Comparison of ENCODE assay signal across 14 mouse cellular contexts in the genomic region with DNA sequence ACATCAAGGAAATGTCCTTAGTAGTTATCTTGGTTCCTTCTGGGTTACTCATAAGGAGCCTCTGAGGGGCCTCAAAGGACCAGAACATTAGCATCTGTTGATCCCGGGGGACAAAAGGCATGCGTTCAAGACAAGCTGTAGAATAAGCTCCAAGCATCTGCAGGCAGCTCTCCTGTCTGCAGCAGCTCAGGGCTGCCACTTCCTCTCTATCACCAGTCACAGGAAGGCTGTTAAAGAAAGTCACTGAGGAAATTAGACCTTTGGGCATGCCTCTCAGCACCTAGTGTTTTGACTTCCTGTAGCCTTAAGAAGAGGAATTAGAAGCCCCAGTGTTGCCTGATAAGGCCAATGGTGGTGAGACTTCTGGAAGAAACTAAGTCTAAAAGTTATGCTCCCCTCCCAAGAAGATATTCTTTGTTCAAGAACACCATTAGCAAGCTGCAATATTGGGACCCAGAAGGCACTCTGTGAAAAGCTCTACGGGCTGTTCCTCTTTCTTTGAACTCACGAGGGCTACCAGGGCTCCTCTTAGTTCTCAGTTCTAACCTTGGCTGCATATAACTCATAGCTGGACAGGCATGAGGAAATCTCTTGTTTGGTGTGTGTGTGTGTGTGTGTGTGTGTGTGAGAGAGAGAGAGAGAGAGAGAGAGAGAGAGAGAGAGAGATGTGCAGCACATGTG. TPM values are rescaled to one million over a fixed set of nuclear protein-coding genes. Genes with fewer than 3 reads are reported as not detected.
A peak's percentile ranks its signal among the peaks of the same experiment; 100 is the strongest.
DNase-seq lines count a peak whose midpoint lies in the region; ATAC-seq and TF ChIP-seq lines count a peak whose summit lies in the region.
"Had no signal": no experiment of that assay in that cellular context is flagged by ENCODE, and none has a peak within 500 bp of the region (broad histone marks: within the 10 kb centered on the region; RNA-seq: fewer than 3 reads in every experiment).

No protein-coding gene starts in this region.

- H3K4me1 ChIP-seq in spleen, adult 2 months (ENCODE audit: control insufficient read depth, insufficient read depth, insufficient read length): peaks cover 12% of the 10 kb centered on the region; the same call in 1 of the 2 replicates
- no peaks in the 10 kb centered on the region for H3K4me1 ChIP-seq in intestine, embryonic 16.5 days (ENCODE audit: control insufficient read depth, insufficient read depth, low read length)
- H3K4me1 ChIP-seq: embryonic facial prominence, embryonic 13.5 days; forebrain, embryonic 13.5 days; intestine, embryonic 15.5 days had no signal

- H3K27me3 ChIP-seq in spleen, adult 2 months (ENCODE audit: control insufficient read depth, insufficient read depth, low read length): no peaks in the 10 kb centered on the region
- no peaks in the 10 kb centered on the region for H3K27me3 ChIP-seq in intestine, embryonic 16.5 days (replicated peaks; ENCODE audit: control insufficient read depth, insufficient read depth, low read length)
- H3K27me3 ChIP-seq: embryonic facial prominence, embryonic 13.5 days; forebrain, embryonic 13.5 days; intestine, embryonic 15.5 days; midbrain, embryonic 13.5 days had no signal

- intact Hi-C loops in left cerebral cortex, postnatal 10 days (cut with DNase I): loop anchor here (5.0 to 10.0 kb wide), 3 partner anchors 47 to 275 kb away; a partner anchor contains a TSS

- no peak for TF ChIP-seq CTCF in spleen, adult 2 months (IDR thresholded peaks at IDR 0.05; ENCODE audit: extremely low read depth, insufficient read depth, insufficient read length, insufficient replicate concordance)

- ATAC-seq in intestine, embryonic 16.5 days: no peak
- ATAC-seq: forebrain, embryonic 13.5 days; intestine, embryonic 15.5 days; midbrain, embryonic 13.5 days had no signal

- H3K27ac ChIP-seq in spleen, adult 2 months (ENCODE audit: insufficient read depth, low read length): peak overlapping the region; percentile 10
- H3K27ac ChIP-seq in intestine, embryonic 16.5 days (ENCODE audit: low read length): no peak overlapping the region
- H3K27ac ChIP-seq: embryonic facial prominence, embryonic 13.5 days; forebrain, embryonic 13.5 days; intestine, embryonic 15.5 days; midbrain, embryonic 13.5 days had no signal

- TF ChIP-seq POLR2A in spleen, adult 2 months (IDR thresholded peaks at IDR 0.05; ENCODE audit: low read depth, low read length): no peak

- H3K4me3 ChIP-seq in spleen, adult 2 months (ENCODE audit: extremely low read depth, insufficient read depth, insufficient read length): no peak overlapping the region
- H3K4me3 ChIP-seq in intestine, embryonic 16.5 days (ENCODE audit: low read length): no peak overlapping the region
- H3K4me3 ChIP-seq: embryonic facial prominence, embryonic 13.5 days; forebrain, embryonic 13.5 days; intestine, embryonic 15.5 days; midbrain, embryonic 13.5 days had no signal

- no peak overlapping the region for H3K9ac ChIP-seq in intestine, embryonic 16.5 days (ENCODE audit: low read depth, low read length)
- H3K9ac ChIP-seq: embryonic facial prominence, embryonic 13.5 days; forebrain, embryonic 13.5 days; intestine, embryonic 15.5 days; midbrain, embryonic 13.5 days had no signal

- H3K9me3 ChIP-seq in intestine, embryonic 16.5 days (ENCODE audit: control insufficient read depth, low read length): no peaks in the 10 kb centered on the region
- H3K9me3 ChIP-seq: embryonic facial prominence, embryonic 13.5 days; forebrain, embryonic 13.5 days; intestine, embryonic 15.5 days; midbrain, embryonic 13.5 days had no signal

- H3K36me3 ChIP-seq in spleen, adult 2 months (ENCODE audit: control insufficient read depth, insufficient read depth, low read length): no peaks in the 10 kb centered on the region
- no peaks in the 10 kb centered on the region for H3K36me3 ChIP-seq in intestine, embryonic 16.5 days (ENCODE audit: control insufficient read depth, insufficient read depth, low read length)
- H3K36me3 ChIP-seq: embryonic facial prominence, embryonic 13.5 days; intestine, embryonic 15.5 days; midbrain, embryonic 13.5 days had no signal

- DNase-seq in spleen, adult 2 months (ENCODE audit: low read depth in 1 of 2, low spot score in 2 of 2): peak; percentile 19 to 37
- no peak for DNase-seq in spleen, adult 12 weeks (ENCODE audit: low spot score)
- DNase-seq in c-Kit-positive CD71-negative TER-119-negative erythroid progenitor cells, embryonic 14.5 days (ENCODE audit: low read depth): peak; percentile 28
- peak; percentile 10 to 35 for DNase-seq in natural killer cell, adult 2 months (ENCODE audit: low spot score in 2 of 2)
- no peak for DNase-seq in left cerebral cortex, postnatal 10 days (ENCODE audit: extremely low spot score in 1 of 2, low spot score in 2 of 2)
- DNase-seq in kidney, adult 8-10 months: no peak

- no peak overlapping the region for H3K4me2 ChIP-seq in intestine, embryonic 16.5 days (ENCODE audit: low read depth, low read length)
- H3K4me2 ChIP-seq: embryonic facial prominence, embryonic 13.5 days; forebrain, embryonic 13.5 days; intestine, embryonic 15.5 days; midbrain, embryonic 13.5 days had no signal

- 2% methylated on average over 4 of the region's 4 CpGs for WGBS in spleen, adult 2 months
- WGBS in intestine, embryonic 16.5 days: 63% methylated on average over 4 of the region's 4 CpGs

RNA-seq across cellular contexts. Expression of a gene that starts 11.3 kb away (rescaled TPM):
- polyA plus RNA-seq in spleen, adult 2 months (2012; rRNA removed): 0.28 TPM in 1 of 2 replicates, not detected in the other
- total RNA-seq in left cerebral cortex, postnatal 10 days (2021): 1 to 10 TPM; 3.0 to 3.6 TPM
- 0.21 and 0.38 TPM in 2 replicates for polyA plus RNA-seq in intestine, embryonic 16.5 days (2015; fragmentation: Nextera tagmentation; extraction: Ambion mirVana)
- polyA plus RNA-seq: forebrain, embryonic 13.5 days had no signal

RNA-seq across cellular contexts. Expression of a gene that starts 26.9 kb away (rescaled TPM):
- not detected in 2 replicates for polyA plus RNA-seq in spleen, adult 2 months (2012; rRNA removed)
- total RNA-seq in left cerebral cortex, postnatal 10 days (2021): not detected
- polyA plus RNA-seq in intestine, embryonic 16.5 days (2015; fragmentation: Nextera tagmentation; extraction: Ambion mirVana): not detected in 2 replicates
- total RNA-seq: gastrocnemius, postnatal 10 days; left cerebral cortex, postnatal 14 days had no signal
- polyA plus RNA-seq: embryonic facial prominence, embryonic 13.5 days; forebrain, embryonic 13.5 days; heart, postnatal 0 days; intestine, embryonic 15.5 days; midbrain, embryonic 13.5 days had no signal

RNA-seq across cellular contexts. Expression of a gene that starts 28.8 kb away (rescaled TPM):
- polyA plus RNA-seq in spleen, adult 2 months (2012; rRNA removed): not detected in 2 replicates
- not detected for total RNA-seq in left cerebral cortex, postnatal 10 days (2021)
- polyA plus RNA-seq in intestine, embryonic 16.5 days (2015; fragmentation: Nextera tagmentation; extraction: Ambion mirVana): not detected in 2 replicates
- total RNA-seq: gastrocnemius, postnatal 10 days; left cerebral cortex, postnatal 14 days had no signal
- polyA plus RNA-seq: embryonic facial prominence, embryonic 13.5 days; forebrain, embryonic 13.5 days; intestine, embryonic 15.5 days; midbrain, embryonic 13.5 days had no signal

RNA-seq across cellular contexts. Expression of a gene that starts 49.3 kb away (rescaled TPM):
- polyA plus RNA-seq in spleen, adult 2 months (2012; rRNA removed): 0.13 TPM in 1 of 2 replicates, not detected in the other
- total RNA-seq in left cerebral cortex, postnatal 10 days (2021): not detected
- not detected in 2 replicates for polyA plus RNA-seq in intestine, embryonic 16.5 days (2015; fragmentation: Nextera tagmentation; extraction: Ambion mirVana)
- total RNA-seq: gastrocnemius, postnatal 10 days had no signal
- polyA plus RNA-seq: embryonic facial prominence, embryonic 13.5 days; forebrain, embryonic 13.5 days; heart, postnatal 0 days; midbrain, embryonic 13.5 days had no signal

Comparison
In these comparisons a context has a peak if more than half of its experiments do, and no peak if none do; other contexts are left out.
1. DNase-seq: peak in spleen, adult 2 months (2 of 2), c-Kit-positive CD71-negative TER-119-negative erythroid progenitor cells, embryonic 14.5 days (single experiment) and natural killer cell, adult 2 months (2 of 2); none in spleen, adult 12 weeks (single experiment), left cerebral cortex, postnatal 10 days (0 of 2) and kidney, adult 8-10 months (0 of 2).